Mouse (Mus musculus): ENCODE results near the gene Prkrip1. TPM values are rescaled to one million over a fixed set of nuclear protein-coding genes. Genes with fewer than 3 reads are reported as not detected.
"Not testable (repeated sequence)": the region's sequence is repeated elsewhere in the genome, so short reads cannot be mapped to it uniquely, and the experiment has no call there.

Gene Prkrip1
- total RNA-seq, 2 experiments from 2014 or later = 28.3 to 39.2 TPM

DNA sequence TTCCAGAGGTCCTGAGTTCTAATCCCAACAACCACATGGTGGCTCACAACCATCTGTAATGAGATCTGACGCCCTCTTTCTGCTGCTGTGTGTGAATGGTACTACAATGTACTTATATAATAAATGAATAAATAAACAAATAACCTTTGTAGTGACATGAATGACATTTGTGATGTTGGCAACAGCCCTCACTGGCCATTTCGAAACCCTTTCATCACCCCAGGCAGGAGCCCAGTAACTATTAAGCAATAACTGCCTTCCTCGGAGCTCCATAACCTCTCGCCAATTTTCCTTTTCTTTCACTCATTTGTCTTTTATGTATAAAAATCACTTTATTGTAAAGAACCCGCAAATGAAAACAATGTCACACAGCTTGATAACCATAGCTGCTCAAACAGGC is 15.0 kb upstream of the Prkrip1 start:
- DNase-seq (ENCODE audit: low spot score in 2 of 2) = no peak
- intact Hi-C loops (cut with DNase I) = no loop called here

DNA sequence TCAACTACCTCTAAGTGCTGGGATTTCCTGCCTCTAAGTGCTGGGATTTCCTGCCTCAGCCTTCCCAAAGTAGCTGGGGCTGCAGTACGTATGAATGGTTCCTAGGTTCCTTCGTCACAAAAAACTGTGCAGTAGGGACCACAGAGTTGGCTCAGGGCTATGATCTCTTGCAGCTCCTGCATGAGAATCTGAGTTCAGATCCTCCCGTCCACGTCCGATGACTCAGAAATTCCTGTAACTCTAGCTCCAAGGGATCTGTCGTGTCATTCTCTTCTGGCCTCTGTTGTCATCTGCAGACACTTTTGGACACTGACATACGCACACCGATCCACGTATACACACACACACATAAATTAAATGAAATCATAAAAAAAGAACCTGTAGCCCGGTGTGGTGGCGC is 14.0 kb upstream of the Prkrip1 start:
- intact Hi-C loops (cut with DNase I) = no loop called here
- no peak for DNase-seq (ENCODE audit: low spot score in 2 of 2)

DNA sequence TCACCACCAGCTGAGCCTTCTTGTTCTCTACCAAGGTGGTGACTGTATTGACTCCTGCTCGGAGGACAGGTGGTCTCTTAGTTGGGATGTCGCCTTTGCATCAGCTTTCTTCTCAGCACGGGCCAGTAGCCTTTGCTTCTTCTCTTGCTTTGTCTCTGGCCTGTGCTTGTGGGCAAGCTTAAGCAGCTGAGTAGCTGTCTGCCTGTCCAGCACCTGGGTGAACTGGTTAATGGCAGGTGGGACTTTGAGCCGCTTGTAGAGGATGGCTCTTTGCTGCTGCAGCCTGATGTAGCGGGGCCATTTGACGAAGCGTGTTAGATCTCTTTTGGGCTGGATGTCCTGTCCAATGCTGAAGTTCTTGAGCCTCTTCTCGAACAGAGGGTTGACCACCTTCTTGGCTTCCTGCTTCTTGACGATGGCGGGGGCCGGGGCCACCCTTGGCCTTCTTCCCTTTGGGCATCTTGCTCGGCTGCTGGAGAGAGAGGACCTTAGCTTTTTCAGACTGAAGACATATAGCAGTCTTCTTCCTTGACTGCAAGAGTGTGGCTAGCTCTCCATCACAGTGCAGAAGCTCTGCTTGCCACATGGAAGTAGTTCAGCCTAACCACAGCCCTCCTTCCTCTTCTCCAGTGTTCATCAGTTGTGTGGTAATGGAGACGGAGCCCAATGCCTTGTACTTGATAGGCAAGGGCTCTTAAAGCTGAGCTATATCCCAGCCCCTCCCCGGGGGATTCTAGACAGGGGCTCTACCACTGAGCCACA is 12.8 kb upstream of the Prkrip1 start:
- intact Hi-C loops (cut with DNase I); DNase-seq (ENCODE audit: low spot score in 2 of 2): not testable (repeated sequence)

DNA sequence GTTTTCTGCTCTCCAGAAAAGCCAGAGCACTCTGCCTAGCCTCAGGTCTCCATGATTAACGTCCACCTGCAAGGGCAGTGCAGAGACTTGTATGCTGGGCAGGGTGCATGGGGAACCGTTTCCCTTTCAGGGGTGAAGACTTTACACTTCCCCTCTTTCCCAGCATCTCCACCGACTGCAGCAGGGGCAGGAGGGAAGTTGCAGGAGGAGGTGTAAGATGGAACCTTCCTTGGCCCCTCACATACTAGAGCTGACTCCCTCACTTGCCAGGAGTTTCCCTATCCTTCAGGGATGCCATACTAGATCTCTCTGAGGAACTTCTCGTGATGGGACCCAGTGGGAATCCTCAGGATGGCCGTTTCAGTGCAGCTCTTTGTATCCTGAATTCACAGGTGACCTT is 11.8 kb upstream of the Prkrip1 start:
- no peak for DNase-seq (ENCODE audit: low spot score in 2 of 2)
- intact Hi-C loops (cut with DNase I) = no loop called here

DNA sequence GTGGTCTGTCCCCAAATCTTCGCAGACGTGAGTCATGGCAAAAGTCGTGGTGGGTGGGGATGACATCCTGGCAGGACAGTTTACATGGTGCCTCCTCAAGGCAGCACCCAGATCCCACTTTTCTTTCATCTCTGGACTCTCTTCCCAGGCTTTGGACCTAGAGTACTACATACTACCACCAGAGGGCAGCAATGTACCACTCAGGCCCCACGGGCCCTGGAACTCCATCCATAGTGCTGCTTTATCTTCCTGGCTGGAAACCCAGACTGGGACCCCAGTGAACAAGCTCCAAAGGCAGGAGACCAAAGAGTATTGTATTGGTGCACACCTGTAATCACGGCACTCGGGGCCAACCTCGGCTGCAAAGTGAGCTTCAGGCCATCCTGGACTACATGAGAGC is 3.1 kb upstream of the Prkrip1 start:
- intact Hi-C loops (cut with DNase I) = loop anchor here (1.0 to 5.0 kb wide), 3 partner anchors 51 to 555 kb away; no protein-coding TSS in a partner anchor
- peak; percentile 53 to 58 for DNase-seq (ENCODE audit: low spot score in 2 of 2)

DNA sequence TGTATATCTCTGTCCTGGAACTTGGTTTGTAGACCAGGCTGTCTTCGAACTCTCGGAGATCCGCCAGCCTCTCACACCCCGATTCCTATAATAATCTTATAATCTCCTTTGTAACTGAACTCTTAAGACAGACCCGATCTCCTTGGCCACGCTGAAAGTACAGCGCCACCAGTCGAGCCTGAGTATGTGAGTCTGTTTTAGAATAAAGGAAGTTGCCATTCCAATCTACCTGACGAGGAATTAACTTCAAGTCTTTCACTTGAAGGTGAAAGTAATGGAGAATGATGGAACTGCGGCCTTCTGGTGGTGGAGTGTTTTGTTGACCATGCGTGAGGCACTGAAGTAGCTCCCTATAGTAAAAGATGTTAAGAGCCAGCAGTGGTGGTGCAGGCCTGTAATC is 763 bp upstream of the Prkrip1 start:
- DNase-seq (ENCODE audit: low spot score in 2 of 2) = no peak
- intact Hi-C loops (cut with DNase I) = no loop called here

DNA sequence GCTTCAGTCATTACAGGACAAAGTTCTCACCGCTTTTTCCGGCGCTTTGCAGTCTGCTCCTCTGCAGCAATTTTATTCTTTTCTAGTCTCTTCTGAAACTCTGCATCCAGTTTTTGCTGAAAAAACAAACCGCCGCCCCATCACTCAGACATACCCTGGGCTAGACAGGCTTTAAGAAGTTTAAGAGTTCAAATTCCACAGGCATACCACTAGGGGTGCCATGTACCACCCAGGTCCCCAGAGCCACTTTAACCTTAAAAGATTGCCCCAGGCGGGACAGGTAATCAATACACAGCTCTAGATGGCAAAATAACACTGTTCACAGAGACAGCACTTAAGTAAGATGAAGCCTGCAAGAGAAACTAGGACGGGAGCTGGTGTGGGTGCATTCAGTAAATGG is 6.9 kb downstream of the Prkrip1 start:
- intact Hi-C loops (cut with DNase I) = no loop called here
- DNase-seq (ENCODE audit: low spot score in 2 of 2) = no peak

DNA sequence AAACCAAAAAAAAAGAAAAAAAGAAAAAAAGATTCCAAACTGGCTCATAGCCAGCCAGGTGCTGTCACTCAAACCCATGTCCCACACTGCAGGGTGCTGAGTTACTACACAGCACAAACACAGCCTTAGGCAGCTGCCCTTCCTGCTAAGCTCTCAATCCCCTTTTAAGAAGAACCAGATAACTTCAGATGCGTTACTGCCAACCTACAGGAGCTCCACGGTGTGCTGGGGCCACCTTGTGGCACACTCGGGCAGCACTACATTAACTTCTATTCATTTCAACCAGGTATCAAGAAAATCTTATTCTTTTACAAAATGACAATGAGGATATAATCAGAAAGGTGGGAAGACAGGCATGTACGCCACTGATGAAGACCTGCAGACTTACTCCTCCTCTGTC is 12.0 kb downstream of the Prkrip1 start:
- peak in 1 of 2 experiments; percentile 43 for DNase-seq (ENCODE audit: low spot score in 2 of 2)
- intact Hi-C loops (cut with DNase I) = loop anchor here (2.0 kb wide), 1 partner anchor 52 kb away; no protein-coding TSS in a partner anchor

DNA sequence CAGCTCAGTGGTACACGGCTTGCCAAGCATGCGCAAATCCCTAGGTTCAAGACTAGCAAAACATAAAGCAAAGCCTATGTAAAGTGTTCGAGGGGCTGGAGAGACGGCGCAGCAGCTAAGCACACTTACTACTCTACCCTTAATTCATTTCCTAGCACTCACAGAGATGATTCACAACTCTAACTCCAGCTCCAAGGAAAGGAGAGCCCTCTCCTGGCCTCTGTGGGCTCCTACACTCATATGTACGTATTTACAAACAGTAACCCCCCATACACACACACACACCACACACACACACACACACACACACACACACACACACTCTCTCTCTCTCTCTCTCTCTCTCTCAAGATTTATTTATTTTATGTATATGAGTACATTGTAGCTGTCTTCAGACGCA is 15.0 kb downstream of the Prkrip1 start:
- intact Hi-C loops (cut with DNase I) = no loop called here
- no peak for DNase-seq (ENCODE audit: low spot score in 2 of 2)

DNA sequence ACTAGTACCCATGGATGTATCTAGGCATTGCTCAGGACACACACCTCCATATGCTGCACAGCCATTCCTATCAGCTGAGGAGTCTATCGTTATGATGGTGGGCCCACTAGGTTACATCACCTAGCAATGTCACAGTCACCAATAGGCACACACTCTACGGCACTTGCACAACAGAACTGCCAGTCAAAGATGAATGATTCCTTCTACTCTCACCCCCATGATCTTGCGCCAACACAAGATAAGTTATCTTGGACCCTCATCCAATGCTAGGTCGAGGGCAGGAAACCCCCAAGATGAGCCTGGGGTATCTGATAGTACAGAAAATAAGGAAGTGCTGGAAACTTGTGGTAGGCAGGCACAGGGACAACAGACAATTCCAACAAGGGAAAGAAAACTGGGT is 15.9 kb downstream of the Prkrip1 start:
- intact Hi-C loops (cut with DNase I) = no loop called here
- DNase-seq (ENCODE audit: low spot score in 2 of 2) = no peak

DNA sequence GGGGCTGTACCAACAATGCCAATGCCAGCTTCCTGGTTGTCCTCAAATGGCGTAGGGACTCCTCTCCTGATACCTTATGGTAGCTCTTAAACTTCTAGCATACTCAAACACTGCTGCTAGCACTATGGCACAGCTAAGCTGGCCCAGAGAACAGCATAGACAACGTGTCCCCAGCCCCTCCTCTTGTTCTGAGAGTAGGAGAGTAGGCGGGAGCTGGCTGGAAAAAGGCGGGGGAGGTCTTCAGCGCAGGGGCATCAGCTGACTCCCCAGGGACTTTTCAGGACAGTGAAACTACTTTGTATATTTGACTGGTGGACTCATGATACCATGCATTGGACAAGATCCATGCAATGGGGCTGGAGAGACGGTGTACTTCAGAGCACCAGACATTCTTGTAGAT is 16.7 kb downstream of the Prkrip1 start:
- DNase-seq (ENCODE audit: low spot score in 2 of 2) = peak; percentile 59
- intact Hi-C loops (cut with DNase I) = no loop called here

DNA sequence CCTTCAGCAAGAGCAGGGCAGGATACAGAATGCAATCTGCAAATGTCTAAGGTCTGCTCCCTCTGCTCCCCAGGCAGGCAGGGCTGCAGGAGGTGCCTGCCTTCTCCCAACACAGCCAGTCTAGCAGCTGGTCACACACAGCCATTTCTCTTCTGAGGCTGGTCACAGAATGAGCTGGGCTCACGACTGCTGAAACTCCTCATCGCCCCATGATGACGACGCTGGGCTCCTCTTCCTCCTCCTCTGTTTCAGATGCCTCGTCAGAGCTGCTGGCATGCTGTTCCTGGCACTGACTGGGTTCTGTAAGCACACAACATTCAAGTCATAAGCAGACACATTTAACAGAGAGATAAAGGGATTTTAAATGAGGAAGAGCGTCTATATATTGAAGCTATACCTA is 17.6 kb downstream of the Prkrip1 start:
- peak in 1 of 2 experiments; percentile 15 for DNase-seq (ENCODE audit: low spot score in 2 of 2)
- intact Hi-C loops (cut with DNase I) = no loop called here

DNA sequence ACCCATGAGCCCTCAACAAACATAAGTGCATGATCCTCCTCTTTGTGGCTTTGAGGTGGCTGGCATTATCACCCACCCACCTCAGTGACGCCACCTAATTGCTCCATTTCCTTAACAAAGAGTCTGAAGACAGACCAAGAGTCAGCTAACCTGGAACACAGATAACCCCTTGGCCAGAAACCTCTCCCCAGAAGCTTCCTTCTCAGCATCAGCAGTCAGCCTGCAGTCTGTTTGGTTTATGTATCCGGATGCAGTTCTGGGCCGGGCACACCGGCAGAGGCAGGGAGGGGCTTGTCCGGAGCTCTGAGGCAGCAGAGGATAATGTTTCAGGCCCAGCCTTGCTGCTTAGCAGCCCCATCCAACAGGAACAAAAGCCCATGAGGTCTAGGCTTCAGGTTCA is 19.2 kb downstream of the Prkrip1 start:
- intact Hi-C loops (cut with DNase I) = no loop called here
- no peak for DNase-seq (ENCODE audit: low spot score in 2 of 2)

DNA sequence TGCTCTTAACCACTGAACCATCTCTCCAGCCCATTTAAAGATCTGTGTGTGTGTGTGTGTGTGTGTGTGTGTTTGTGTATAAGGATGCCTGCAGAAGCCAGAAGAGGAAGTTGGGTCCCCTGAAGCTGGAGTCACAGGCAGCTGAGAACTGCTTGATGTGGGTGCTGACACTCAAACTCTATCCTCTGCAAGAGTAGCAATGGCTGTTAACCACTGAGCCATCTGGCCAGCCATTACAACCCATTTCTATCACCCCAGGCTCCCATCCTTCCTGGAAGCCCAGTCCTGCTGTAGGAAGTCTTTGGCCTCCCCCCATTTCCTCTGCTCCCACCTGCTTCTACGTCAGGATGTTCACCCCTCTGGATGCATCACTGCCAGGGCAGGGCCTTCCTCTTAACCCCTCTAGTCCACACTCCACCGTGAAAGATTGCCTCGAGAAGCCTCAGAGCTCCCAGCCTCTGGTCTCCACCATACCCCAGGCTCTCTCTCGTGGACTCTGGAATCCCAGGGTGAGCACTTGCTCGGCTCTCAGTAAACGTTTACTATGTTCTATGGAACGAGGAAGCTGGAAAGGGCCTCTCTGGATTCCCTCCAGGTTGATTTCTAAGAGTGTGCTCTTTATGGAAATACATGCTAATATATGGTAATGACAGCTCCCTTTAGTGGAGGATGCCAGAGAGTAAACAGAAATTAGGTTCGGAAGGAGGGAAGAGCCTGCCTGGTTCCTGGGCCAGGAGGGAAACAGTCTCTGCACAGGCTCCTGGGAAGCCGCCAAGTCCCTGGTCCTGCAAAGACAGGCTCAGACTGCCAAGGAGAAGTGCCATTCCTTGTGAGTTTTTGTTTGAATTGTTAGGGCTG is 24.9 kb downstream of the Prkrip1 start:
- DNase-seq (ENCODE audit: low spot score in 2 of 2) = peak; percentile 55 to 66
- intact Hi-C loops (cut with DNase I) = no loop called here

DNA sequence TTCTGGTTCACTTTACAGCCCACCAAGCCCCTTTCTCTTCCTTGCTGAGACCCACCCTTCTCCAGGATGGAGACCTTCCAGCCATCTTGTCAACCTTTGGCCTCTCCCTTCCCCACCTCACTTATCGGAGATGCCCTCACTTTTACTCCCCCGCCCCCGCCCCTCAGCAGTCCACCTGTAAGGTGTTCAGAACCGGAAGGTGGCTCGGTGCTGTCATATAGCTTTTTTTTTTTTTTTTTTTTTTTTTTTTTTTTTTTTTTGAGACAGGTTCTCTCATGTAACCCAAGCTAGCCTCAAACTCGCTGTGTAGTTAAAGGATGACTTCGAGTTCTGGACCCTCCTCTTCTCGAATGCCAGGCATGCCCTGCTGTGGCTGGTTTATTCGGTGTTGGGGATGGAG is 25.8 kb downstream of the Prkrip1 start:
- intact Hi-C loops (cut with DNase I) = no loop called here
- DNase-seq (ENCODE audit: low spot score in 2 of 2) = no peak

DNA sequence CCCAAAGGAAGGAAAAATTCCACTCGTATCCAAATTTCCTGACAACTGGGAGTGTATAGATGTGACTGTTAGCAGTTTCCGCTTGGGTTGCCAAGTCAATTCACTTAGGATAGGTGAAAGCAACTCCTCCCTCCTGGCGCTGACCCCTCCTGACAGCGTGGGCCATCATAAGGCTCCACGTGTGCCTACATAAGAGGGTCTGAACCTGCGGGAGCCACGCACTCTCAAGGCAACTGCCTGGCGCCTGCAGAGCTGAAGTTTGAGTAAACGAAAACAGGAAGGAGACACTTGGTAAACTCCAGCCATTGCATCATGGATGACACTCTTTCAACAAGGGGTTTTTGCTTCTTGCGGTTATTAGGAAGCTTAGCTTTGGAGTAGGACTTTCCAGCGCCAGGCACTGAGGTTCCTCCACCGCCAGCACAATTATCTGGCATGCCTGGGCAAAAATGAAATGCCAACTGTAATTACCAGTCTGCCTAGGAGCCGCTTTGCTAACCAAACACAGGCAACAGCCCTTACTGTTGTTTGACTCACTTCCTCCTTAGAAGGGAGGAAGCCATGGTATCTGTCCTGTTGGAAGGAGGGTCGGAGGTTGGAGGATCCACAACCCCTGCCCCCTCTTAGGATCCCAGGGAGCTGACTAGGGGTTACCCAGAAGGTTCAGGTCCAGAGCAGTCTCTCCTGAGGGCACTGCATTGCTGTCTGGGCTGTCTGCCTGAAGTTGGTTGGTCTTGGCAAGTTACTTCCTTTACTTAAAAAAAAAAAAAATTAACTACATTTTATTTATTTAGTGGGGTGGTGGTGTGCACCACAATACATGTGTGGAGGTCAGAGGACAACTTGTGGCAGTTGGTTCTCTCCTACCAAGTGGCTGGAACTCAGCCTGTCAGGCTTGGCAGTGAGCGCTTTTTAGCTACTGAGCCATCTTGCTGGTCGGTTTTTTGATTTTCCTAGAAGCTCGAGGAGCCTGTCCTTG is 27.1 kb downstream of the Prkrip1 start:
- DNase-seq (ENCODE audit: low spot score in 2 of 2) = peak in 1 of 2 experiments; percentile 15
- intact Hi-C loops (cut with DNase I) = no loop called here

DNA sequence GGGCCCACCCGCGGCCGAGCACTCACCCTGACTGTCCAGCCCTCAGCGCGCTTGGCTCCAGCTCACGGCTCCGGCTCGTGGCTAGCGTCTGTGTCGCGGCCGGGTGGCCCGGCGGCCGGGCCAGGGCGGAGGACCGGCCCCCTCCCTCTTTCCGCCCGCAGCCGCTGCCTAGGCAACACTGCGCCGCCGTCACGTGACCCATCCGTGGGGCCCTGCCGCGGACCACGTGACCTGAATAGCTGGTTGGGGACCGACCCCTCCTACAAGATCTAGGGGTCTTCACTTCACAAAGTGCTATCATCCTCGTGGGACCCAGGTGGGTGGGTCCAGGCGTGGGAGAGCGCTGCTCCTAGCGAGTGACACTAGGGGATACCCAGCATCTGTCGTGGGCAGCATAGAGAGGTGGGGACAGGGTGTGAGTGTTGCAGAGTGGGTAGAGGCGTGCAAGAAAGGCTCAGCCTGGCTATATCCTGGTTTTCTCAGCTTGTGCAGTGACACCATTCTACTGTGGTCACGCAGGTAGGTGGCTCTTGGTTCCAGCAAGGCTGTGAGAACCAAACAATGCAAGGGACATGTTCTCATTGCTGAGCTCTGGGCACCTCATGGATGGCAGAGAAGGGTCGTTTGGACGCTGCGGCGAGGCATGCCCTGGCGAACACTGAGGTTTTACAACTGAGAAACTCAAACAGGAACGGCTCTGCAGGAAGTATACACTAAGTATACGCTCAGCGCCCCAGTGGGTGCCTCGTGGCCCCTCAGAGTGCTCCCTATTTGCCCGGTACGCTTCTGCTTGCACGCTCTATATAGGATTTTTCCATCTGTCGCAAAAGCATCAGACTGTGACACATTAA is 28.0 kb downstream of the Prkrip1 start, which contains the start of gene Orai2:
Gene Orai2 (minus strand): TSS at position 202 of the 851 bp plus-strand sequence.
- DNase-seq (ENCODE audit: low spot score in 2 of 2) = peak; percentile 84 to 86
- intact Hi-C loops (cut with DNase I) = no loop called here

DNA sequence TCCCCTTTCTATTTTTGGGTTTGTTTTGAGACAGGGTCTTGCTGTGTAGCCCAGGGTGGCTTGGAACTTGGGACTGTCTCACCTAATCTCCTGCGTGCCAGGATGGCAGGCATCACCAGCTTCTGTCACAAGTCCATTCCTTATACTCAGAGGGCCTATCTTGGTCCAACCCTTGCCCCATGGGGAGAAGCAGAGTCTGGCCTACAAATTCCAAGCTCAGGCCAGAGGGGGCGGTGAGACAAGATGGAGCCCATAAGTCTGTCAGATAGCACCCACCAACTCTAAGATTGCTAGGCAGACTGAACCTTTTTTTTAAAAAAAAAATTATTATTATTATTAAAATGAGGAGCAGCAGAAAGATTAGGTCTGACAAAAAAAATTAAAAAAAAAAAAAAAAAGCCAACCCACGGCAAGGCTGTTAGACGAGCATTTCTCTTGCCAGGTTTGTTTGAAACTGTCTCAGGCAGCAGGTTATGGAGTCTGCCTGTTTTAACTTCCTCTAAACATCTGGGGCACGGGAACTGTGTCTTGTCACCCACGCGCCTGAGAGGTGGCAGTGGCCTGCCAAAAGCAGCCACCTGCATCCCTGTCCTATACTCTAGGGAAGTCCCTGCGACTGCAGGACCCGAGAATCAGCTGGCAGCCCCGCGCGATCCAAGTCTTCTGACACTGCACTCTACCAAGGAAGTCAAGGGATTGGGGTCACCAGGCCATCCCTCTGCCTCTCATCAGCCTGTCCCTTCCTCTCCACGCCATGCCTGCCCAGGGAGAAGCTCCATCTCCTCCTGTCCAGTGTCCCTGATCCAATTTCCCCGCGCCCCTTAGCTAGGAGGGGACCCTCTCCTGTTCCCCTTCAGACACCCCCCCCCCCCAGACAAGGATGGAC is 28.9 kb downstream of the Prkrip1 start:
- DNase-seq (ENCODE audit: low spot score in 2 of 2) = peak; percentile 52 to 53
- intact Hi-C loops (cut with DNase I) = no loop called here
